Comparison of ENCODE assay signal across 25 mouse cellular contexts in the genomic region with DNA sequence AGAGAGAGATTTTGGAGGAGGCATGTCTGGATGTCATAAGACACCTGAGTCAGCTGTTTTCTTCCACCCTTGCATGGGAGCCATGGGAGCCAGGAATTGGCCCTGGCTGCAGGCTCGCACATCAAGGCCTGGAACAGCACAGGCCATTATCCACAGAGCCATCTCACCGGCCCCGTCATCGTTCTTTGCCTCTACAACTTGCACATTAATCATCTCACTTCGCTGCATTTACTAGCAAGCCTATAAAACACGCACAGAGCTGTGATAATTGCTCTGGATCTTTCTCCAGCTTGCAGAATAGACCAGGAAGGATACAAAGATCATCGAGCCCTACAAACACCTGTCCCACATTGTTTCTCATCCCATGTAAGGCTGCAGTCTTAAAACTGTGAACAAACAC. TPM values are rescaled to one million over a fixed set of nuclear protein-coding genes. Genes with fewer than 3 reads are reported as not detected.
DNase-seq lines count a peak whose midpoint lies in the region; ATAC-seq lines count a peak whose summit lies in the region.
"Had no signal": no experiment of that assay in that cellular context is flagged by ENCODE, and none has a peak within 500 bp of the region (broad histone marks: within the 10 kb centered on the region; RNA-seq: fewer than 3 reads in every experiment).

No protein-coding gene starts in this region.

- no peaks in the 10 kb centered on the region for H3K9me3 ChIP-seq in hindbrain, embryonic 13.5 days
- no peaks in the 10 kb centered on the region for H3K9me3 ChIP-seq in hindbrain, embryonic 14.5 days (ENCODE audit: control insufficient read depth, low read length)
- no peaks in the 10 kb centered on the region for H3K9me3 ChIP-seq in neural tube, embryonic 13.5 days
- no peaks in the 10 kb centered on the region for H3K9me3 ChIP-seq in neural tube, embryonic 15.5 days (replicated peaks)
- H3K9me3 ChIP-seq: embryonic facial prominence, embryonic 13.5 days; embryonic facial prominence, embryonic 15.5 days; forebrain, embryonic 10.5 days; forebrain, embryonic 12.5 days had no signal

- no peak overlapping the region for H3K4me2 ChIP-seq in hindbrain, embryonic 13.5 days
- H3K4me2 ChIP-seq in hindbrain, embryonic 14.5 days (replicated peaks), result no peak overlapping the region
- no peak overlapping the region for H3K4me2 ChIP-seq in neural tube, embryonic 13.5 days
- H3K4me2 ChIP-seq in neural tube, embryonic 15.5 days, result no peak overlapping the region
- H3K4me2 ChIP-seq: embryonic facial prominence, embryonic 13.5 days; embryonic facial prominence, embryonic 15.5 days; forebrain, embryonic 12.5 days had no signal

- no peak overlapping the region for H3K4me3 ChIP-seq in hindbrain, embryonic 13.5 days
- H3K4me3 ChIP-seq in hindbrain, embryonic 14.5 days (replicated peaks; ENCODE audit: low read length), result no peak overlapping the region
- no peak overlapping the region for H3K4me3 ChIP-seq in neural tube, embryonic 13.5 days
- H3K4me3 ChIP-seq in neural tube, embryonic 15.5 days (replicated peaks), result no peak overlapping the region
- H3K4me3 ChIP-seq: embryonic facial prominence, embryonic 13.5 days; embryonic facial prominence, embryonic 15.5 days; erythroblast, embryonic 14.5 days; forebrain, embryonic 10.5 days; forebrain, embryonic 12.5 days had no signal

- no peak for ATAC-seq in hindbrain, embryonic 13.5 days (ENCODE audit: low FRiP score)
- ATAC-seq in hindbrain, embryonic 14.5 days (ENCODE audit: low FRiP score), result no peak
- ATAC-seq in neural tube, embryonic 13.5 days (ENCODE audit: low read depth), result no peak
- ATAC-seq in neural tube, embryonic 15.5 days (ENCODE audit: low FRiP score), result no peak
- ATAC-seq: forebrain, embryonic 14.5 days had no signal

- H3K36me3 ChIP-seq in hindbrain, embryonic 13.5 days, result no peaks in the 10 kb centered on the region
- no peaks in the 10 kb centered on the region for H3K36me3 ChIP-seq in hindbrain, embryonic 14.5 days (replicated peaks; ENCODE audit: control insufficient read depth, insufficient read depth)
- no peaks in the 10 kb centered on the region for H3K36me3 ChIP-seq in neural tube, embryonic 13.5 days
- H3K36me3 ChIP-seq in neural tube, embryonic 15.5 days, result no peaks in the 10 kb centered on the region
- H3K36me3 ChIP-seq: embryonic facial prominence, embryonic 13.5 days; embryonic facial prominence, embryonic 15.5 days; forebrain, embryonic 10.5 days; forebrain, embryonic 12.5 days had no signal

- H3K27ac ChIP-seq in hindbrain, embryonic 13.5 days, result peak overlapping the region; percentile 44; the same call in 1 of the 2 replicates
- no peak overlapping the region for H3K27ac ChIP-seq in hindbrain, embryonic 14.5 days
- H3K27ac ChIP-seq in neural tube, embryonic 13.5 days (replicated peaks), result peak overlapping the region; percentile 43
- H3K27ac ChIP-seq in neural tube, embryonic 15.5 days (replicated peaks), result peak overlapping the region; percentile 45; the same call in 1 of the 2 replicates
- H3K27ac ChIP-seq: embryonic facial prominence, embryonic 13.5 days; embryonic facial prominence, embryonic 15.5 days; forebrain, embryonic 10.5 days; forebrain, embryonic 12.5 days had no signal

- WGBS in hindbrain, embryonic 13.5 days, result 58% methylated on average over 7 of the region's 7 CpGs
- WGBS in hindbrain, embryonic 14.5 days, result 61% methylated on average over 7 of the region's 7 CpGs
- WGBS in neural tube, embryonic 13.5 days, result 39% methylated on average over 7 of the region's 7 CpGs
- 34% methylated on average over 7 of the region's 7 CpGs for WGBS in neural tube, embryonic 15.5 days

- H3K4me1 ChIP-seq in hindbrain, embryonic 13.5 days (replicated peaks), result 0 out of 2 replicates have a peak, but pooled peaks cover 7% of the 10 kb centered on the region
- H3K4me1 ChIP-seq in hindbrain, embryonic 14.5 days (replicated peaks; ENCODE audit: control insufficient read depth, insufficient read depth, low read length), result no peaks in the 10 kb centered on the region
- H3K4me1 ChIP-seq in neural tube, embryonic 13.5 days (replicated peaks), result peaks cover 8% of the 10 kb centered on the region
- peaks cover 13% of the 10 kb centered on the region for H3K4me1 ChIP-seq in neural tube, embryonic 15.5 days
- H3K4me1 ChIP-seq: embryonic facial prominence, embryonic 13.5 days; embryonic facial prominence, embryonic 15.5 days; forebrain, embryonic 10.5 days; forebrain, embryonic 12.5 days had no signal

- H3K27me3 ChIP-seq in hindbrain, embryonic 13.5 days, result no peaks in the 10 kb centered on the region
- H3K27me3 ChIP-seq in hindbrain, embryonic 14.5 days (ENCODE audit: control insufficient read depth, insufficient read depth, low read length), result no peaks in the 10 kb centered on the region
- no peaks in the 10 kb centered on the region for H3K27me3 ChIP-seq in neural tube, embryonic 13.5 days
- H3K27me3 ChIP-seq in neural tube, embryonic 15.5 days (replicated peaks), result no peaks in the 10 kb centered on the region
- H3K27me3 ChIP-seq: embryonic facial prominence, embryonic 13.5 days; embryonic facial prominence, embryonic 15.5 days; forebrain, embryonic 12.5 days had no signal

- no peak overlapping the region for H3K9ac ChIP-seq in hindbrain, embryonic 13.5 days
- H3K9ac ChIP-seq in hindbrain, embryonic 14.5 days, result no peak overlapping the region
- H3K9ac ChIP-seq in neural tube, embryonic 13.5 days, result no peak overlapping the region
- H3K9ac ChIP-seq in neural tube, embryonic 15.5 days (replicated peaks), result no peak overlapping the region
- H3K9ac ChIP-seq: embryonic facial prominence, embryonic 13.5 days; embryonic facial prominence, embryonic 15.5 days; forebrain, embryonic 12.5 days had no signal

- no peak for DNase-seq in hindbrain, embryonic 14.5 days (ENCODE audit: low spot score)
- DNase-seq in neural tube, embryonic 10.5 days (ENCODE audit: extremely low spot score, low spot score), result no peak
- no peak for DNase-seq in thymus, postnatal 0 days (ENCODE audit: low spot score)
- DNase-seq: adrenal gland, adult 2 months; adrenal gland, postnatal 10 days; adrenal gland, postnatal 25 days; cerebellum, adult 11 months; cerebellum, adult 18-20 months; cerebellum, adult 8-10 months; cerebellum, adult 9-11 months; cerebellum, postnatal 14 days; cerebellum, postnatal 36 days; embryo, embryonic 11 days had no signal

RNA-seq across cellular contexts. Expression of a gene that starts 4.0 kb away (rescaled TPM):
- 0.13 and 0.31 TPM in 2 replicates for polyA plus RNA-seq in hindbrain, embryonic 13.5 days (2015; fragmentation: Nextera tagmentation; extraction: Ambion mirVana)
- polyA plus RNA-seq in hindbrain, embryonic 14.5 days (2014; fragmentation: Nextera tagmentation; extraction: Ambion mirVana), result not detected in 2 replicates
- polyA plus RNA-seq in neural tube, embryonic 13.5 days (2015; fragmentation: Nextera tagmentation; extraction: Ambion mirVana), result 1.9 and 2.0 TPM in 2 replicates
- polyA plus RNA-seq in neural tube, embryonic 15.5 days (2015; fragmentation: Nextera tagmentation; extraction: Ambion mirVana), result 0.32 and 0.64 TPM in 2 replicates
- polyA plus RNA-seq in thymus, postnatal 0 days (2015; fragmentation: Nextera tagmentation; extraction: Ambion mirVana), result 0.13 TPM in 1 of 2 replicates, not detected in the other
- polyA plus RNA-seq: C2C12; erythroblast, embryonic 14.5 days; forebrain, embryonic 10.5 days; forebrain, embryonic 12.5 days; forebrain, embryonic 14.5 days had no signal

RNA-seq across cellular contexts. Expression of a gene that starts 22.2 kb away (rescaled TPM):
- polyA plus RNA-seq in hindbrain, embryonic 13.5 days (2015; fragmentation: Nextera tagmentation; extraction: Ambion mirVana), result 0.62 TPM in 1 of 2 replicates, not detected in the other
- polyA plus RNA-seq in hindbrain, embryonic 14.5 days (2014; fragmentation: Nextera tagmentation; extraction: Ambion mirVana), result 0.27 TPM in 1 of 2 replicates, not detected in the other
- polyA plus RNA-seq in neural tube, embryonic 13.5 days (2015; fragmentation: Nextera tagmentation; extraction: Ambion mirVana), result 2.3 and 2.6 TPM in 2 replicates
- polyA plus RNA-seq in neural tube, embryonic 15.5 days (2015; fragmentation: Nextera tagmentation; extraction: Ambion mirVana), result 1.1 and 1.7 TPM in 2 replicates
- polyA plus RNA-seq in thymus, postnatal 0 days (2015; fragmentation: Nextera tagmentation; extraction: Ambion mirVana), result 0.18 TPM in 1 of 2 replicates, not detected in the other
- polyA plus RNA-seq: adrenal gland, adult 2 months; brain, embryonic 14.5 days; C2C12; embryonic facial prominence, embryonic 13.5 days; embryonic facial prominence, embryonic 15.5 days; erythroblast, embryonic 14.5 days; forebrain, embryonic 10.5 days; forebrain, embryonic 12.5 days; forebrain, embryonic 14.5 days had no signal

RNA-seq across cellular contexts. Expression of a gene that starts 22.3 kb away (rescaled TPM):
- not detected in 2 replicates for polyA plus RNA-seq in hindbrain, embryonic 13.5 days (2015; fragmentation: Nextera tagmentation; extraction: Ambion mirVana)
- not detected in 2 replicates for polyA plus RNA-seq in hindbrain, embryonic 14.5 days (2014; fragmentation: Nextera tagmentation; extraction: Ambion mirVana)
- not detected in 2 replicates for polyA plus RNA-seq in neural tube, embryonic 13.5 days (2015; fragmentation: Nextera tagmentation; extraction: Ambion mirVana)
- not detected in 2 replicates for polyA plus RNA-seq in neural tube, embryonic 15.5 days (2015; fragmentation: Nextera tagmentation; extraction: Ambion mirVana)
- not detected in 2 replicates for polyA plus RNA-seq in thymus, postnatal 0 days (2015; fragmentation: Nextera tagmentation; extraction: Ambion mirVana)
- polyA plus RNA-seq: adrenal gland, adult 2 months; brain, embryonic 14.5 days; C2C12; embryonic facial prominence, embryonic 11.5 days; embryonic facial prominence, embryonic 13.5 days; embryonic facial prominence, embryonic 15.5 days; erythroblast, embryonic 14.5 days; forebrain, embryonic 10.5 days; forebrain, embryonic 12.5 days; forebrain, embryonic 14.5 days had no signal

RNA-seq across cellular contexts. Expression of a gene that starts 26.8 kb away (rescaled TPM):
- polyA plus RNA-seq in hindbrain, embryonic 13.5 days (2015; fragmentation: Nextera tagmentation; extraction: Ambion mirVana), result 3.2 and 4.3 TPM in 2 replicates
- polyA plus RNA-seq in hindbrain, embryonic 14.5 days (2014; fragmentation: Nextera tagmentation; extraction: Ambion mirVana), result 2.1 and 3.1 TPM in 2 replicates
- 4.6 and 5.1 TPM in 2 replicates for polyA plus RNA-seq in neural tube, embryonic 13.5 days (2015; fragmentation: Nextera tagmentation; extraction: Ambion mirVana)
- polyA plus RNA-seq in neural tube, embryonic 15.5 days (2015; fragmentation: Nextera tagmentation; extraction: Ambion mirVana), result 3.8 and 5.4 TPM in 2 replicates
- polyA plus RNA-seq in thymus, postnatal 0 days (2015; fragmentation: Nextera tagmentation; extraction: Ambion mirVana), result 4.4 and 6.4 TPM in 2 replicates

RNA-seq across cellular contexts. Expression of a gene that starts 33.6 kb away (rescaled TPM):
- polyA plus RNA-seq in hindbrain, embryonic 13.5 days (2015; fragmentation: Nextera tagmentation; extraction: Ambion mirVana), result not detected in 2 replicates
- polyA plus RNA-seq in hindbrain, embryonic 14.5 days (2014; fragmentation: Nextera tagmentation; extraction: Ambion mirVana), result not detected in 2 replicates
- 3.1 and 3.2 TPM in 2 replicates for polyA plus RNA-seq in neural tube, embryonic 13.5 days (2015; fragmentation: Nextera tagmentation; extraction: Ambion mirVana)
- polyA plus RNA-seq in neural tube, embryonic 15.5 days (2015; fragmentation: Nextera tagmentation; extraction: Ambion mirVana), result 1.8 TPM in 1 of 2 replicates, not detected in the other
- polyA plus RNA-seq in thymus, postnatal 0 days (2015; fragmentation: Nextera tagmentation; extraction: Ambion mirVana), result not detected in 2 replicates
- polyA plus RNA-seq: adrenal gland, adult 2 months; brain, embryonic 14.5 days; C2C12; embryonic facial prominence, embryonic 11.5 days; embryonic facial prominence, embryonic 13.5 days; embryonic facial prominence, embryonic 15.5 days; erythroblast, embryonic 14.5 days; forebrain, embryonic 10.5 days; forebrain, embryonic 12.5 days; forebrain, embryonic 14.5 days had no signal
